Mouse (Mus musculus) left cerebral cortex, postnatal 10 days (tissue): Measurements from ENCODE around the gene Gadd45gip1. TPM values are rescaled to one million over a fixed set of nuclear protein-coding genes. Genes with fewer than 3 reads are reported as not detected.

ENCODE experiments used
- DNase-seq, 2 experiments: peaks; one replicate each; pipeline ENCODE4 v3.0.0; 2021 to 2022; ENCODE audit warnings: low spot score in 2 of 2, mixed read lengths in 1 of 2; ENCODE audit errors: extremely low spot score in 1 of 2
- intact Hi-C: fragments of 180-260 bp; cut with DNase I; formaldehyde crosslinking; loops from one replicate; pipeline ENCODE4 v1.15.1; 2025
- total RNA-seq, 2 experiments: library from RNA; stranded (reverse); gene quantifications; 2 replicates each; pipeline ENCODE4 v1.2.3; 2021

Gadd45gip1 gene
- 10 to 100 TPM; 20.6 to 21.3 TPM for total RNA-seq

DNA sequence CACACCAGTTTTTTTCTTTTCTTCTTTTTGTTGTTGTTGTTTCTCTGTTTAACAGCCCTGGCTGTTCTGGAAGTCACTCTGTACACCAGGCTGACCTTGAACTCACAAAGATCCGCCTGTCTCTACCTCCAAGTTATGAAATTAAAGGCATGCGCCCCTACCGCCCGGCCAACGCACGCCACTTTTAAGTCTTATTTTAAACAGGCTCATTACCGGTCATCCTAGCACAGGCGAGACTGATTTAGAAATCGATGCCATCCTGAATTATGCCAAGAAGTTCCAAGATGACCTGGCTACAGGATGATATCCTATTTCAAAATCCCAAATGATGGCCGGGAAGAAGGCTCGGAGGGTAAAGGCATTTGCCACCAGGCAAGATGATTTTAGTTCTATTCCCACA lies at the start of gene Gadd45gip1:
TSS of gene Gadd45gip1 (plus strand) at position 33 of the 400 bp plus-strand sequence.
- intact Hi-C loops: no loop called here
- no peak for DNase-seq

DNA sequence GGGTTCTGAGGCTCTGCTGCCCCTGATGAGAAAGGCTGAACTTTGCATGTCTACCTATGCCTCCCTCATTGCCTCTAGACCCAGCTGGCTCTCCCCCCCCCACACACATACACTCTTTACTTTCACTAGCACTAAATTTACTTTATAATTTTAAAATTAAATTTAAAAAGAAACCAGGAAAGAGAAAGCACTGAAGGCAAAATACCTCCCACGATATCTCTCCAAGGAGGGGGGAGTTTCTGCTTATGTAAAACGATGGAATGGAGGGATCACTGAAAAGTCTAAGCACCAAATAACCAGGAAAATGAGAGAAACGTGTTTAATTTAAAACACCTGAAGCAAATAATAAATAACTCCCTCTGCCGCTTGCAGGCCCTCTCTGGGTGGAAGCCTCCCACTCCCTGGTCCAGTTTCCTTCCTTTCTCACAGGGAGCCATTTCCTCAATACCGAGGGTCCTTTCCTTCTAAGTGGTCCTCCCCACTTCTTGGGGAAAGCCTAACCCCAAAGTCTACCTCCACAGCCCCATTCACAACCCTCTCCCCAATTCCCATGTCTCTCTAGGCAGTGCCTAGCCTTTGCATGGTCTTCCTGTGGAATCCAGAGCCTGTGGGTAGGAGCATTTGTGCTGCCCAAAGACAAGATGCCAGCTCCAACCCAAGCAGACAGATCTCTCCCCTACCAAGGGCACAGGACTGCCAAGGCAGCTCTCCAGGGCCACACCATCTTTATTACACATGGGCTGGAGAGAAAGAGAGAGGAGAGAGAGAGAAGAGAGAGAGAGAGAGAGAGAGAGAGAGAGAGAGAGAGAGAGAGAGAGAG lies 49.4 kb upstream of the Gadd45gip1 start:
- DNase-seq: no peak
- intact Hi-C loops: no loop called here

DNA sequence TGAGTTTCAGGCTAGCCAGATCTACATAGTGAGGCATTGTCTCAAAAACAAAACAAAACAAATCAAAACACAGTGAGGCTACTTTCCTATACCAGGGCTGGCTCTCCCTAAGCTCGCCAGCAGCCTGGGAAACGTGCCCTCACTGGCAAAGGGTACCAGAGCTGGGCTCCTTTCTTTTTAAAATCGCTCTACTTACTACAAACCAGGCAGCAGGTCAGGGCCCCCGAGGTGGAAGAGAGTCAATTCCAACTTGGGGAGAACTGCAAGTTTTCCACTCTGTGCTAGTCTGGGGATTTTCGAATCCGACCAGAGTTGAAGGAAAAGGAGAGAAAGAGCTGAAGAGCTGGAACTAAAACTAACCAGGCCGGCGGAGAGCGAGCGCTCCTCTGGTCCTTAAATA lies 48.6 kb upstream of the Gadd45gip1 start:
- intact Hi-C loops: no loop called here
- DNase-seq: no peak

DNA sequence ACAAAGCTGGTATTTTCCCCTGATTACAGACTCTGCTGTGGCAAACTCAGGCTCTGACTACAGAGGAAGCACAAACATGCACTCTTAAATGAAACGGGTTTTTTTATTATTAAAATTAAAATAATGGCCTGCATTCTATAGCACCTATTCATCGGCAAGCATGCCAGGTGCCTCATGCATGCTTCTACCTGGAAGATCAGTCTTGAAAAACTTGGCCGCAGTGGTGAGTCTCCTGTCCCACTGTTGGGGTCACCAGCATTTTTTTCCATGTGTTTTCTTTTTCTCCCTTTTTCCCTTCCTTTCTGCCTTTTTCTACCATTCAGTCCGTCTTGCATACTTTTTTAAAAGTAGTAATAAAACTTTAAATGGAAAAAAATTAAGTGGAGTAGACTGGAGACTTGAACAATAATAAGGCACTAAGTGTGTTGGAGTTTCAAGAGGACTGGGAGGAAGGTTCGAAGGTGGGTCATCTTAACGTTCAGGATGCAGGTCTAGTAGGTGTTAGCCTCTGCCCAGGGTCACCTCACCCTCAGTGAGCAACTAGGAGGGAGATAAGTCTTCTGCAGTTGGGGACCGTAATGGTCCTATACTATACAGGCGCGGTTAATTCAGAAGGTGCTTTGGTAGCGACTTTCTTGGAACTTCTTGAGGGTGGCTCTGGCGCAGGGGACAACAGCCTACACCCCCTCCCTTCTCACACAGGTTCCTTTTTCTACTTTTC lies 48.0 kb upstream of the Gadd45gip1 start:
- no peak for DNase-seq
- intact Hi-C loops: no loop called here

DNA sequence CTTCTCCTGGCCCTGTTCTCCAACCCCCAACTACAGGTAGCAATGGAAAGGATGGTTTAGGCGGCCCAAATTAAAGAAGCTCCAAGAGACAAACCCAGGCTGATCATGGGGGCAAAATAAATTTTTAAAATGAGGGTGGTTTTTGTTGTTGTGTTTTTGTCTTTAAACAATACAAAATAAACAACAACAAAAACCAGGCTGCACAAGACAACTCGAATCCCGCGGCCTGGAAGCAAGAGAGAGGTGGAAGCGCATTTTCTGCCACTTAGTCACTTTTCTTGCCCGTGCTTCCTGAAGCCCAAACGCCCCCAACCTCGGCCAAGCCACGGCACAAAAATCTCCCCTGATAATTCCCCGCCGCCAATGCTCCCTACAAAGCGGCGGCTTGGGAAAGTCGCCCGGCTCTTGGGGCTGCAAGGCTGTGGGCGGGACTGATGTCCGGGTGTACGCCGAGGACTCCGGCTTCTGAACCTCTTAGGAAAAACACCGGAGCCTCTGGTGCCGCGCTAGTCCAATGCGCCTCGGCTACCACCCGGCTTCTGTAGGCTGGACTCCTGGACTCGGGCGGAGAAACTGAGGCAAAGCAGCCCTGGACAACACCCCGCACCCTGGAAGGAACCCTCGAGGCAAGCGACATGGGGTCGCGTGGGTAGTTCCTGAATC lies 47.3 kb upstream of the Gadd45gip1 start:
- intact Hi-C loops: no loop called here
- DNase-seq: peak in 1 of 2 experiments; percentile 54

DNA sequence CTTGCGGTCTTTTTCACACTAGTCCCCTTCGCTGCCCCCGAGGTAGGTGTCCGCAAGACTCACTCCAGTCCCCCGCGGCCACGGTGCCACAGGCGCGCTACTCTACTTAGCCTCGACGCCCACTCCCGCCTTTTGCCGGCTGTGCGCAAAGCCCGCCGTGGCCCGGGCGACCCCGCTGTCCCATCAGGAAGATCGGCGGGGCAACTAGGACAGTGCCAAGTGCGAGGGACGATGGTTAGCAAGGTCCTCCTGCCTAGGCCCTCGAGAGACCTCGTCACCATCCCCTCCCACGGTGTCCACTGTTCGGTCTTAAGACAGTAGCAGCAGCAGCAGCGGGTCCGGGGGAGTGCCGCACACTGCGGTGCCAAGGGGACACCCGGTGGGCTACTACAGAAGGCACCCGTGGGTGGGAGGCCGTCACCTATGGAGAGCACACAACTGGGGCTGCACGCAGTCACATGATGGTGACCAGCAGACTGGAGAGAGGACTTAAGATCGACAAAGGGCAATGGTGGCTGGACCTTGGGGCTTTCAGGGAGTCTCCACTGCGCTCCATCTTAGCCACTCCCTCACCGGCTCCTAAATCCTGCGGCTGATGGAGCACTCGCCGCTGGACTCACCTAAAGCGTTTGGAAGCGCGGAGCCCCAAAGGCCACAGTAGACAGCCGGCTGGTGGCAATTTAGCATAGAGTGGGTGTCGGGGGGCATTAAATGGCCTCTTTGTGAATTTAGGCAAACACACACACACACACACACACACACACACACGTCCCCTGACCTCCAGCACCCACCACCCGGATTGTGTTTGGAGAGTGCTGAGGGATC lies 46.4 kb upstream of the Gadd45gip1 start:
- intact Hi-C loops: no loop called here
- DNase-seq: peak in 1 of 2 experiments; percentile 56

DNA sequence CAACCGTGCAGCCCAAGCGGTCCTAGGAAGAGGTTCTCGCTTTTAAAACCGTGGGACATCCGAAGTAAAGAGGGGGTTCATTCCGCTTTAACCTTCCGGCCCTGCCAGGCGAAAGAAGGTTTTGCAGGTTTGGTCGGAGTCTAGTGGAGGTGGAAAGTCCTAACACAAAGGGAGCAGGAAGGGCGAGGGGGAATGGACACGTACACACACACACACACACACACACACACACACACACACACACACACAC lies 45.9 kb upstream of the Gadd45gip1 start:
- no peak for DNase-seq
- intact Hi-C loops: no loop called here

DNA sequence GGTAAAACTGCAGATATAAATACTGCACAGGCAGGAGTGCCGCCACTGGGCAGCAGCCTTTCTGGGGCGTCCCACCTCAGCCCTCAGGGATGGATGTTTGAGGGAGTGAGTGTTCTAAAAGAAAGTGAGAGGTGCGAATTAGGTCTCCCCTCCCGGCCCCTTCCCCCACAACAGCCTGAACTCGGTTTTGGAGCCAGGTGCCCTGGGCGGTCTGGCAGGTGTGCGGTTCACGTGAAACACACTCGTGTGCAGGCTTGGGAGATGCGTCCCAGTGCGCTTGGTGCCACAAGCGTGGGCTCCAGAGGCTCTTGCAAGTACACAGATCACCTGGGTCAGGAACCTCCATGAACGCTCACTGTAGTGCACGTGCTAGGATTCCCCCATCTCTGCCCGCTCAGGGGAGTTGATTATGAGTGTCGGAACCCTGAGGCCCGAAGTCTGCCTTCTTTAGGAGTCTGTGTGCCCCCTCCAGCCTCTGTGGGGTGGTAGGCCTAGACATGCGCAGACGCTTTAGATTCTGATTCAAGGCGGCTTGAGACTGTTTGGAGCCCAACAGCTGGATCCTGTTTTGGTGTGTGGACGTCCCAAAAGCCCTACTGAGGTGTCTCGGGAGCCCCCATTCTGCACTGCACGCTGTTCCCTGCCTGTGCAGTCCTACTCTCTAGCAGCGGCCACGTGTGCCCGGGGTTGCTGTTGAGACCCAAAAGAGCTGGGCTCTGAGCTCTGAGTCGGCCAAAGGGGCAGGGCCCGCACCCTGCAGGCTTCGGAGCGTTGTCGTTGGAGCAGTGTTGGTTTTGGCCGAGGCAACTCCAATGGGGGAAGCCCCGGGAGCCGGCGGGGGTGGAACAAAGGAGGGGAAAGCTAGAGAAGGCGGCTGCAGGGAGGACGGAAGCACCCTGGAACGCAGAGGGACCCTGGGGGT lies 45.3 kb upstream of the Gadd45gip1 start:
- DNase-seq: peak in 1 of 2 experiments; percentile 86
- intact Hi-C loops: no loop called here

DNA sequence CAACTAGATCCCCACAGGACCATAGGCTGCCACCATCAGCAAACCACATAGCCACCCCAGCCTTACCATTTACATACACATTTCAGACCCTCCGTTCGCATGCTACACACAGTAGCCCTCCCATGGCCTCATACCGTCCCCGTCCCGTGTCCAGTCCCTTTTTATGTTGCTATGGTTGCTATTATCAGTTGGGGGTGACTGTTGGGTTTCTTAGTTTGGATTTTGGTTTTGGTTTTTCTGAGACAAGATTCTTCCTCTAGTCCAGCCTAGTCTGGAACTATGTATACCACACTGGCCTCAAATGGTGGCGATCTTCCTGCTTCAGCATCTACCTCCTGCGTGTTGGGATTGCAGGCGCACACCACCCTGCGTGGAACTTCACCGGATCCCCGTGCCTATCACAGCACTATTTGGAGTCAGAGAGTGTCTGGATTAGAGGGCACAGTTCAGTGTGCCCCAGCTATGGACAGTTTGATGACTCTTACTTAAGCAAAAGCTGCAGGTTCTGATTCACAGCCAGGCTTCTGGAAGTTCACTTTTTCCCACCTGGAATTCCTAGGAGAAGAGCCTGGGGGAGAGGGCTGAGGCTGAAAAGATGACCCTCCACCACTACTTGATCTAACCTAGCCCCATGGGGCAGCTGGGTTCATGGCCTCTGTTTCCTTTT lies 44.4 kb upstream of the Gadd45gip1 start:
- no peak for DNase-seq
- intact Hi-C loops: no loop called here

DNA sequence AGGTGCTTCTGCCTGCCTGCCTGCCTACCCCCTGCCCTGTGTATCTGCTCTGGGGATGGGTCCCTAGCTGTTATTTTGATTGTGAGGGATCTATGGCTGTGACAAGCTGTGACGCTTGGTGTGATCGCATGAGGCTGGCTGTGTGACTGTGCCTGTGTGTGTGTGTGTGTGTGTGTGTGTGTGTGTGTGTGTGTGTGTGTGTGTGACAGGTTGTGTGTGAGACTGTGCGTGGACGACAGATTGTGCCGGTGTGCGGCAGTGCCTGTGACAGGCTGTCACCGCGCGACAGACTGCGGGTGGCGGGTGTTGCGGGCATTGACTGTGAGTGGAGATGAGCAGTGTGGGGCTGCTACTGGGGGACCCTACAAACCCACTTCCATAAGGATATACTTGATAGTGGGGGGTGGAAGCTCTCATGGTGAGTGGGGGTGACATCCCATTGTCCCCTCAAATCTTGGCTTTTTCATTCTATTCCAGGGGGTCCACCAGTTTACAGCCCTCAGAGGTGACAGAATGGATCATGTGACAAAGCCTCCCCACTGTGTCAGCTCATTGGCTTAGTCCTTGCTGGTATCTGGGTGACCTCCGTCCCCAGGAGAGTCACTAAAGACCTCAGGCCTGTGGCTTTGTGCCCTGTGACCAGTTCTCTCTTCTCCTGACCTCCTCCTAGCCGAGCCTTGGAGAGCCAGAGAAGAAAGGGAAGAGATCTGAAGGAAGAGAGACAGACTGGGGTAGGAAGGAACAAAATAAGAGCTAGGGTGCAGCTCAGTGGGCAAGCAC lies 43.6 kb upstream of the Gadd45gip1 start:
- intact Hi-C loops: no loop called here
- DNase-seq: peak in 1 of 2 experiments; percentile 68

DNA sequence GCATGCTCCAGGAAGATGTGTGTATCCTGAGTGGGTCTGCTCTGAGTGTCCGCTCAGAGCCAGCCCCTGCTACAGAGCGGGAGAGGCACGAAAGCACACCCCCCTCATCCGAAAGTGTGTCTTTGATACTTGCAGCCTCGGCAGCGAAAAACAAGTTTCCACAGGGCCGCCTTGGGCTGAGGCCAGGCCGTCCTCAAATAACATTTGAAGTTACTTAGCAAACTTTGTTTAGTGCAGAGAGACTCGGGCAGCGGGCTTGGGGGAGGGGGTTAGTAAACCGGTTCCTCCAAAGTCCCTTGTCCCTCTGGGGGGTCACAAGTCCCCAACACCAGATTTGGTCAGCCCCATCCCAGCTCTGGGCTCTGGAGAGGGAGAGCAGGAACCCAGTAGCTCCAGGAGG lies 42.4 kb upstream of the Gadd45gip1 start:
- peak in 1 of 2 experiments; percentile 81 for DNase-seq
- intact Hi-C loops: no loop called here

DNA sequence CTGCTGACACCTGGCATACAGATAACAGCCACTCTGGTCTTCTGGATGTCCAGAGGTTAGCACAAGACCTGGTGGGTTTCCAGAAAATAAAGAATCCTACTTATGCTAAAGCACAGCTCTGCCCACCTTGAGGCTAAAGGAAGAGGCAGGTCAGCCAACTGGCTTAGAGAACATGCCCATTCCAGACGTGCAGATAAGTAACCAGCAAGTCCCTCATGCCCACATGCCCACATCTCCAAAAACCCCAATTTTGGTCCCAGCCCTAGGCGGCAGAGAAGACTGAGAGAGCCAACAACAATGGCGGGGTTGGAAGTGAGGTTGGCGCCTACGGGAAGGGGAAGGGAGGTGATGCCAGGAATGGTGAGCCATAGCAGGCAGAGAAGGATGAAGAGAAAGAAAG lies 42.0 kb upstream of the Gadd45gip1 start:
- DNase-seq: no peak
- intact Hi-C loops: no loop called here

DNA sequence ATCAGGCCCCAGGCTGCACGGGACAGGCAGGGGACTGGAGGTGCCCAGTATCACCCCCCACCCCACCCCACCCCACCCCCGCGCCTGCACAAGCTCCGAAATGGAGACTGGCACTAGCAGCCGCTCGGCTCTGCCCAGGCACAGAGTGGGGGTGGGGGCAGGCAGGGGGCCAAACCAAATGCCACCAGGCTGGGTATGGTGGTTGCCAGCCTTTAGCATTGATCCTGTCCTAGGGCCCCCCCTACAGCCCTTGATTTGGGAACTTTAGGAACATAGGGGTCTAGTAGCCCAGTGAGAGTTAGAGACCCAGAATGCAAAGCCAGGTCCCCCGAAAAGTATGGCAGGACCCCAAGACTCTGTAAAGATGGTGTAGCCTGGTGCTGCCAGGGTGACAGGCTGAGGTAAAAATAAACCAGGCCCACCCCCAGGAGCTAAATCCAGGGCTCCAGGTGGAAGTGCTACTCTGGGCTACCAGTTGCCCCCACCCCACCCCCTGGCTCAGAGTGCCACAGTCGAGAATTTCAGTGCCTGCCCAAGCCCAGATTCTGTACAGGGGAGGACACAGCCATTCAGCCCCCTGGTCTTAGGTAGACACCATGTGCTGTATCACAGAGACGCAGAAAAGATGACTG lies 41.4 kb upstream of the Gadd45gip1 start:
- DNase-seq: peak in 1 of 2 experiments; percentile 61

DNA sequence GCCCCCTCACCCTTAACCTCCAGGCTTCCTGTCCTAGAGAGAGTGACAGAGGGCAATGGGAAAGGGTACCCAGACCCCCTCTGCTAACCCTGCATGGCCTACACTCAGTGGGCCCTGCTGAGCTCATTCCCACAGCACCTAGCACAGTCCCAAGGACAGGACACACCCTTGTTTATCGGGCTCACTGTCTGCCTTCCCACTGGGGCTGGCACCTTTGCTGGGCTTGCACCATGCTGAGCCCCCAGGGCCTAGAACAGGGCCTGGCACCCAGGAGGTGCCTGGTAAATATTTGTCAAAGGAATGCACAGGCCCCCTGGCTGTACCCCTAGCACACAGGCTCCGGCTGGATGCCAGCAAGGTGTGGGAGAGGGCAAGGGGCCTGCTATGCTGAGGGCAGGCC lies 40.8 kb upstream of the Gadd45gip1 start:
- DNase-seq: no peak
- intact Hi-C loops: no loop called here

More for the DNA sequence above, 41.4 kb upstream of the Gadd45gip1 start:
- intact Hi-C loops: no loop called here

DNA sequence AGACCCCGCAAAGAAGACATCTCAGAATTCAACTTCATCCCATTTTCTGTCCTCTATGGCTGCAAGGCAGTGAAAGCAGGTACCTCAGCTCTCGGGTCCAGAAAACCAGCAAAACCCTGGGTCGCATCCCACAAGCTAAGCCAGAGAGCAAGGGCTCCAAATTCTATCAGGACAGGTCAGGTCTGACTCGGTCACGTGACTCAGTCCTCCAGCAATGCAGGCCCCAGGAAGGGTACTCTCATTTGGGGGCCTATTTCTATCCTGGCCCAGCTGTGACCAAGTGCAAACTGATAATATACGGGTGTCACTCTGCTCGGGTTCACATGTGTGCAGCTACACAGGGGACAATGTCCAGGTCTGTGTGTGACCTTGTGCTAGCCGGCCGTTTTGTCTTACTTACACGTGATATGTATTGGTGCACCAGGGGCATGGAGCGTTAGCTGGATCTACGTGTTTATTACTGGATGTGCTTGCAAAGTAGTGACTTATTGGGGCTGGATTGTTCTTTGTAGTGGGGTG lies 38.8 kb upstream of the Gadd45gip1 start:
- no peak for DNase-seq
- intact Hi-C loops: no loop called here

DNA sequence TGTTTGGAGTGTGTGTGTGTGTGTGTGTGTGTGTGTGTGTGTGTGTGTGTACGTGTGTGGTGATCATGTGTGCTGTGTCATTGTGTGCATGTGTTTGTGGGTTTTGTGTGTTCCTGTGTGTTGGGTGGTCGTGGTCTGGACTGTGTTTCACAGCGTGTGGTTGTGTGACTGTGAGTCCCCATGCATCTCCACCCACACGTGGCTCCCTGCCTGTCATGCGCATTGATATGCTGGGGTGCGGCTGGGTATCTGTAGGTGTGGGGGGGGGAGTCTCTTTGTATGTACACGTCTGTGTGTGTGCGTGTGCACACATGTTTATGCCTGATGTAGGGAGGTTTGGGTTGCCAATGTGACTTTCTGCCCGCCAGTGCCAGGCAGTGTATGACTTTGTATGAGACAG lies 38.2 kb upstream of the Gadd45gip1 start:
- peak in 1 of 2 experiments; percentile 52 for DNase-seq
- intact Hi-C loops: no loop called here
